Mouse (Mus musculus): ENCODE results near the gene Atp11a.

Atp11a gene

GRCm38 (mm10) chr8:12769296-12769695 lies 12.5 kb downstream of the Atp11a start:
- no peak for DNase-seq (ENCODE audit: low spot score)

GRCm38 (mm10) chr8:12772319-12772718 lies 15.5 kb downstream of the Atp11a start:
- no peak for DNase-seq (ENCODE audit: low spot score)

- peak; percentile 75 for DNase-seq (ENCODE audit: low spot score)
These were observed 17.1 kb downstream of the Atp11a start for GRCm38 (mm10) chr8:12773914-12774313.

- peak; percentile 61 for DNase-seq (ENCODE audit: low spot score)
These were observed 18.1 kb downstream of the Atp11a start for GRCm38 (mm10) chr8:12774872-12775298.

- DNase-seq (ENCODE audit: low spot score): peak; percentile 52
These were observed 18.6 kb downstream of the Atp11a start for GRCm38 (mm10) chr8:12775302-12775975.

GRCm38 (mm10) chr8:12776166-12776565 lies 19.4 kb downstream of the Atp11a start:
- DNase-seq (ENCODE audit: low spot score): no peak

- no peak for DNase-seq (ENCODE audit: low spot score)
These were observed 20.4 kb downstream of the Atp11a start for GRCm38 (mm10) chr8:12777171-12777570.

- DNase-seq (ENCODE audit: low spot score): no peak
These were observed 22.7 kb downstream of the Atp11a start for GRCm38 (mm10) chr8:12779541-12779940.

GRCm38 (mm10) chr8:12785508-12785907 lies 28.7 kb downstream of the Atp11a start:
- no peak for DNase-seq (ENCODE audit: low spot score)

GRCm38 (mm10) chr8:12786261-12786957 lies 29.6 kb downstream of the Atp11a start:
- DNase-seq (ENCODE audit: low spot score): no peak

- no peak for DNase-seq (ENCODE audit: low spot score)
These were observed 30.1 kb downstream of the Atp11a start for GRCm38 (mm10) chr8:12786958-12787301.

GRCm38 (mm10) chr8:12787427-12787826 lies 30.6 kb downstream of the Atp11a start:
- DNase-seq (ENCODE audit: low spot score): no peak

GRCm38 (mm10) chr8:12788695-12789094 lies 31.9 kb downstream of the Atp11a start:
- no peak for DNase-seq (ENCODE audit: low spot score)

GRCm38 (mm10) chr8:12795011-12795671 lies 38.3 kb downstream of the Atp11a start:
- DNase-seq (ENCODE audit: low spot score): no peak

- peak; percentile 71 for DNase-seq (ENCODE audit: low spot score)
These were observed 42.3 kb downstream of the Atp11a start for GRCm38 (mm10) chr8:12799099-12799498.

- DNase-seq (ENCODE audit: low spot score): no peak
These were observed 43.0 kb downstream of the Atp11a start for GRCm38 (mm10) chr8:12799832-12800231.

GRCm38 (mm10) chr8:12800246-12800645 lies 43.4 kb downstream of the Atp11a start:
- DNase-seq (ENCODE audit: low spot score): no peak

GRCm38 (mm10) chr8:12801586-12801985 lies 44.8 kb downstream of the Atp11a start:
- DNase-seq (ENCODE audit: low spot score): no peak

- DNase-seq (ENCODE audit: low spot score): no peak
These were observed 46.3 kb downstream of the Atp11a start for GRCm38 (mm10) chr8:12803121-12803520.

GRCm38 (mm10) chr8:12804909-12805308 lies 48.1 kb downstream of the Atp11a start:
- peak; percentile 56 for DNase-seq (ENCODE audit: low spot score)

GRCm38 (mm10) chr8:12805569-12805968 lies 48.8 kb downstream of the Atp11a start:
- DNase-seq (ENCODE audit: low spot score): no peak

- no peak for DNase-seq (ENCODE audit: low spot score)
These were observed 51.2 kb downstream of the Atp11a start for GRCm38 (mm10) chr8:12808018-12808417.

GRCm38 (mm10) chr8:12809516-12809915 lies 52.7 kb downstream of the Atp11a start:
- no peak for DNase-seq (ENCODE audit: low spot score)

All from yolk sac, embryonic 10.5 days (tissue).